12 mouse cellular contexts compared by ENCODE assay signal in genomic region chrX:11800400-11800941, GRCm38 (mm10).
DNase-seq lines count a peak whose midpoint lies in the region; ATAC-seq lines count a peak whose summit lies in the region.
"Had no signal": no experiment of that assay in that cellular context is flagged by ENCODE, and none has a peak within 500 bp of the region (broad histone marks: within the 10 kb centered on the region; RNA-seq: fewer than 3 reads in every experiment).

No protein-coding gene starts in this region.

- peak; percentile 66 for ATAC-seq in forebrain, embryonic 14.5 days
- ATAC-seq: intestine, embryonic 16.5 days had no signal

- H3K36me3 ChIP-seq in forebrain, embryonic 14.5 days (ENCODE audit: control insufficient read depth, insufficient read depth, low read length): no peaks in the 10 kb centered on the region
- H3K36me3 ChIP-seq in limb, embryonic 10.5 days: no peaks in the 10 kb centered on the region
- H3K36me3 ChIP-seq: liver, embryonic 15.5 days had no signal

- no peak overlapping the region for H3K4me2 ChIP-seq in forebrain, embryonic 14.5 days (ENCODE audit: low read length)
- H3K4me2 ChIP-seq: liver, embryonic 15.5 days; midbrain, embryonic 11.5 days had no signal

- H3K4me3 ChIP-seq in forebrain, embryonic 14.5 days (ENCODE audit: low read depth, low read length): no peak overlapping the region
- no peak overlapping the region for H3K4me3 ChIP-seq in limb, embryonic 10.5 days
- H3K4me3 ChIP-seq: liver, embryonic 15.5 days had no signal

- no peaks in the 10 kb centered on the region for H3K9me3 ChIP-seq in forebrain, embryonic 14.5 days (replicated peaks; ENCODE audit: control insufficient read depth, low read length)
- no peaks in the 10 kb centered on the region for H3K9me3 ChIP-seq in limb, embryonic 10.5 days (replicated peaks)
- H3K9me3 ChIP-seq: liver, embryonic 15.5 days had no signal

- peaks cover 10% of the 10 kb centered on the region for H3K4me1 ChIP-seq in forebrain, embryonic 14.5 days (ENCODE audit: control insufficient read depth, insufficient read depth, low read length)
- peaks cover 33% of the 10 kb centered on the region for H3K4me1 ChIP-seq in limb, embryonic 10.5 days
- H3K4me1 ChIP-seq: liver, embryonic 15.5 days had no signal

- WGBS in forebrain, embryonic 14.5 days: 61% methylated on average over 16 of the region's 16 CpGs
- WGBS in limb, embryonic 10.5 days: 76% methylated on average over 16 of the region's 16 CpGs

- peak; percentile 56 to 74 for DNase-seq in left cerebral cortex, adult 18-20 months (ENCODE audit: low spot score in 2 of 2)
- DNase-seq in left cerebral cortex, adult 11 months (ENCODE audit: low spot score): no peak
- DNase-seq in forebrain, embryonic 14.5 days (ENCODE audit: low spot score): peak; percentile 71
- peak; percentile 62 to 80 for DNase-seq in layer of hippocampus, postnatal 14 days (ENCODE audit: low spot score in 2 of 2)
- peak; percentile 52 to 56 for DNase-seq in right cerebral cortex, postnatal 36 days (ENCODE audit: low spot score in 2 of 2)
- DNase-seq in limb, embryonic 10.5 days (ENCODE audit: low spot score): no peak
- DNase-seq in spleen, adult 18-20 months: no peak
- DNase-seq in ovary, adult 18-20 months (ENCODE audit: low spot score): no peak

- no peaks in the 10 kb centered on the region for H3K27me3 ChIP-seq in forebrain, embryonic 14.5 days (replicated peaks; ENCODE audit: control insufficient read depth, insufficient read depth, low read length)
- H3K27me3 ChIP-seq in limb, embryonic 10.5 days (ENCODE audit: low read depth, poor library complexity, severe bottlenecking): peaks cover 100% of the 10 kb centered on the region
- H3K27me3 ChIP-seq: CH12.LX had no signal

- H3K27ac ChIP-seq in forebrain, embryonic 14.5 days (ENCODE audit: low read depth, low read length): peak overlapping the region; percentile 64; the same call in 1 of the 2 replicates
- H3K27ac ChIP-seq in limb, embryonic 10.5 days: no peak overlapping the region
- H3K27ac ChIP-seq: liver, embryonic 15.5 days had no signal

- no peak overlapping the region for H3K9ac ChIP-seq in forebrain, embryonic 14.5 days (ENCODE audit: low read length)
- H3K9ac ChIP-seq: liver, embryonic 15.5 days had no signal

Comparison
In these comparisons a context has a peak if more than half of its experiments do, and no peak if none do; other contexts are left out.
1. DNase-seq: peak in left cerebral cortex, adult 18-20 months (2 of 2), forebrain, embryonic 14.5 days (single experiment), layer of hippocampus, postnatal 14 days (2 of 2) and right cerebral cortex, postnatal 36 days (2 of 2); none in left cerebral cortex, adult 11 months (single experiment), limb, embryonic 10.5 days (single experiment), spleen, adult 18-20 months (0 of 2) and ovary, adult 18-20 months (single experiment).